Mouse (Mus musculus) G1E-ER4 (cell line): ENCODE data around the gene Suclg1. TPM values are rescaled to one million over a fixed set of nuclear protein-coding genes. Genes with fewer than 3 reads are reported as not detected.

ENCODE experiments used
- GATA1 ChIP-seq: IDR thresholded peaks from one replicate; pipeline ENCODE4 v1.8.0; 2012; ENCODE audit warnings: low read length, inconsistent platforms
- polyA plus RNA-seq: library from polyadenylated mRNA; stranded (reverse); fragments of >175 nt; gene quantifications from 2 replicates; pipeline ENCODE4 v1.2.3, GENCODE M21; 2012

The Suclg1 gene
- polyA plus RNA-seq, 1 experiment = 21.9 TPM

DNA sequence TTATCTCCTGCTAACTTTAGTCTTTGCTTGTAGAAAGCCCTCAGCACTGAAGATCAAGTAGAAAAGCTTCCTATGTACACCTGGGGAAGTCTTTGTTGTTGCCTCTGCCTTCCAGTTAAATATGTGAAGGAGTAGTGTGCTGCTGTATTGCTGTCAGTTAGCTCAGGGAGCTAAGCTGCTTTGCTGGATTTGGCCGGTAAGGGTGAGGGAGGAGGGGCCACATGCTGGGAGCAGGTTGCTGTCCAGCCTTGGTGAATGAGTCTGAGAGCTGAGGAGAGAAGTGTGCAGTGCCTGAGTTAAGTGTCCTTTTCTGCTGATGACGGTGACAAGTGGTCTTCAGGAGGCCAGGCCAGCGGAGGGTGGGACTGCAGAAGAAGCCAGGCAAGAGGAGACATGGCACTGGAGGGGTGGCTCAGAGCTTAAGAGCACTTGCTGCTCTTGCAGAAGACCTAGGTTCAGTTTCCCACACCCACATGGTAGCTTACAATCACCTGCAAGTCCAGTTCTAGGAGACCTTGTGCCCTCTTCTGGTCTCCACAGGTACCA is 23.4 kb downstream of the Suclg1 start:
- TF ChIP-seq GATA1 = no peak

DNA sequence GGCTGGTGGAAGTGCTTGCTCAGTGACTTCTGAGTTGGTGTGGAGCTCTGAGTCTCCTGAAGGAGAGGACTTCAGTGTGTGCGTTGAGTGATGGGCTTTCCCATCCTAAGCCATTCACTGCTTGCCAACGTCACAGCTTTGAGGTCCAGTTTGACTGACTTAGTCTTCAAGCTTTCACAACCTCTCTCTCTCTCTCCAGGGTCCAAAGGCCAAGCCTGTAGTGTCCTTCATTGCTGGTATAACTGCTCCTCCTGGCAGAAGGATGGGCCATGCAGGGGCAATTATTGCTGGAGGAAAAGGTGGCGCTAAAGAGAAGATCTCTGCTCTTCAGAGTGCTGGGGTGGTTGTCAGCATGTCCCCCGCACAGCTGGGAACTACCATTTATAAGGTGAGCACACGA is 26.8 kb downstream of the Suclg1 start:
- TF ChIP-seq GATA1 = no peak

DNA sequence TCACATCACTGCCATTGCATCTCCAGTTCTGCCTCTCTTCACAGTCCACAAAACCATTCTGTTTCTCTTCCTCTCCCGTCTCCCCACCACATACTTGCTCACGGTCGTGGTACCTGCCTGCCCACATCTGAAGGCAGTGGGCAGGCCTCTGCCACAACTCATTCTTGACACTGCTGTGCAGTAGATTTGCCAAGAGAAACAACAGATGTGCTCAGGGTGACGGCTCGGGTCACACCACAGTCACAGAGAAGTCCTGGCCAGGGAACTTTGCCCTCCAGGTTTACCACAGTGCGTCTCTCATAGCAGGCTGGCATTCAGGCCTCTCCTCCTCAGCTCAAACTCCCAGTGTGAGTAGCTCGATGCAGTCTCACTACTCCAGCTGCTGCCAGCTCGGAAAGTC is 31.5 kb downstream of the Suclg1 start:
- no peak for TF ChIP-seq GATA1

GRCm38 (mm10) chr6:73280546-73281115 is 32.4 kb downstream of the Suclg1 start:
- TF ChIP-seq GATA1 = no peak

- TF ChIP-seq GATA1 = no peak
Measured at GRCm38 (mm10) chr6:73286326-73286725, 38.1 kb downstream of the Suclg1 start.

GRCm38 (mm10) chr6:73306837-73307236 is 58.7 kb downstream of the Suclg1 start:
- TF ChIP-seq GATA1 = no peak

DNA sequence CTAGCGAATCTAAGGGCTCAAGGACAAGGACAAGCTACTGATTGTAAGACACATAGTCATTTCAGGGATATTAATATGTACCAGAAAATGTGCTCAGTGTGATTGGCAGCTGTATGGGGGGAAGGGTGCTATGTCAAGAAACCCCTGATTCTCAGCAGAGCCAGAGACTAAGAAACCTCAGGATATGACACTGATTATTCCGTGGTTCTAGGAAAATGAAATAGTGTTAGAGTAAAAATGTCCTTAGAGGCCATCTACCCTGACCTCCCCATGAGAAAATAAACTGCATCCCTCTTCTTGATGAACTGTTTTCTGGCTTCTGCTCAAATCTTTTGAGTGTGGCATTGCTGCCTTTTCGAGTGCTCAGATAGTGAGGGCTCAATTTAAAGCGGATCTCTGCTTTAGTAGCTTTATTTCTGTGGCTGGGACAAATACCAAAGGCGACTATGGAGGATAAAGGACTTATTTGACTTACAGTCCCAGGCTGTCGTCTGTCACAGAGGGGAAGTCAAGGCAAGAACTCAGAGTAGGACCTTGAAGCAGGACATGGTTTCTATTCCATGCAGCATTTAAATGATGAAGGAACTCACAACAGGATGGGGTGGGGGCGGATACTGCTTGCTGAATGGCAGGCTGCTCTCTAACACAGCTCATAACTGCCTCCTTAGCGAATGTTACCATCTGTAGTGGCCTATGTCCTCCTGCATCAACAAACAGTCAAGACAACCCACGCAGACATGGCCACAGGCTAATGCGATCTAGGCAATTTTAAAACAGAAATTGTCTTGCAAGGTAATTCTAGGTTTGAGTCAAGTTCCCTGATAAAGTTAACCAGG is 60.7 kb downstream of the Suclg1 start:
- no peak for TF ChIP-seq GATA1

GRCm38 (mm10) chr6:73311335-73311734 is 63.2 kb downstream of the Suclg1 start:
- TF ChIP-seq GATA1 = no peak

DNA sequence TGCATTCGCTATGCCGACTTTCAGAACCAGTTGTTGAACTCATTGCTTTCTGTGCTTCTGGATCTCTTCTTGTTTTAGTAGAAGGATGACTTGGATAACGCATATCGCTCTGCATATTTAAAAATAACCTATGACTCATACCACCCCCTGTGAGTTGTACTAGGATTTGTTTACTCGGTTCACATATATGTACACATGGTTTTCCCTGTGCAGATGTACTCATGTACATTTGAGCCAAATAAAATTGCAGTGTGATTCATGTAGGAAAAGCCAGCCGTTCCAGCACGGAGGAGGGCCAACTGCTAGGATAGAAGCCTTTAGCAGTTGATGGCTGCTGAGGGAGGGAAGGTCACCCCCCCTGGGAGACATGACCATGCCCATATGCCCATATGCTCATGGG is 63.6 kb downstream of the Suclg1 start:
- TF ChIP-seq GATA1 = no peak

- TF ChIP-seq GATA1 = no peak
Measured at GRCm38 (mm10) chr6:73314923-73315603, 66.9 kb downstream of the Suclg1 start.

DNA sequence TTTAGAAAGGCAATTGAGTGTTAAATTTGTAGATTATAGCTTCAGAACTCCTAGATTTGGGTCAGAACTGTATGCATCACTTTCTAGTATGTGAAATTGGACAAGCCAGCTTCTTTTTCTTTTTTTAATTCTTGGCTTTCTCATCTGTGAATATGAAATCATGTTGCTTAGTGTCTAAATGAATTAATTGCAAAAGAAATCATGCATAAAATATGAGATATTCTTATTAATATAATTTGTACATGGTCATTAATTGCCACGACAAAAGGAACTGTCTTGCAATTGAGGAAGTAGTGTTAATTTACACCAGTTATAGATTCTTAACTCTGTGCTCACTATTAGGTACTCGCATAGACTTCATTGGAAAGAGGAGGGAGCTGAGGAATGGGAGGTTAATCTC is 74.1 kb downstream of the Suclg1 start:
- TF ChIP-seq GATA1 = no peak

Other genes starting within 250 kb of the Suclg1 start
- not detected in 2 replicates for gene Dnah6, start 26.7 kb upstream of the Suclg1 start, polyA plus RNA-seq
- gene 4931417E11Rik, start 221.3 kb downstream of the Suclg1 start, polyA plus RNA-seq = not detected in 2 replicates